Mouse (Mus musculus) heart, adult 8-10 months (tissue): Measurements from ENCODE around the gene Abca9. TPM values are rescaled to one million over a fixed set of nuclear protein-coding genes. Genes with fewer than 3 reads are reported as not detected.

Experiments
- DNase-seq: peaks from one replicate; pipeline ENCODE4 v3.0.0; 2022; ENCODE audit warnings: low spot score
- total RNA-seq, 4 experiments: library from RNA; stranded (reverse); gene quantifications; 2 replicates each; pipeline ENCODE4 v1.2.4; 2022

The Abca9 gene
- total RNA-seq: 10 to 100 TPM in 3 of 4 experiments, 1 to 10 TPM in 1; 8.9 to 11.2 (median 10.6) TPM

- peak; percentile 54 for DNase-seq
Observed at GRCm38 (mm10) chr11:110167459-110168251, at the start of gene Abca9. Gene Abca9 (minus strand): TSS chr11:110168196.

- DNase-seq: no peak
Observed at GRCm38 (mm10) chr11:110217118-110217517, 49.1 kb upstream of the Abca9 start.

DNA sequence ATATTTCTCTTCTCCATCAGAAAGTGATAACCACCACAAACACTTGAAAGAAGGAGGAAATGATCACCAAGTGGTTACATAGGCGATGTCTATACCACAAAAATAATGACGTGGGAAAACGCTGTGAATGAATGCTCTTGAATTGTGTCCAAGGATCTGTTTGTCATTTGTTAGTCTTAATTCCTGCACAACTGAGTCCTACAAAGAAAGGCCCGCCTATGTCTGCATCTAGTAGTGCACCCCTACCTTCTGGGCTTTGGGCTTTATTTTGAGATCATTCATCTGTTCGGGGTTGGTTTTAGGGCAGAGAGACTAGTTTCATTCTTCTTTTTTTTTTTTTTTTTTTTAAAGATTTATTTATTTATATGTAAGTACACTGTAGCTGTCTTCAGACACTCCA, 35.9 kb upstream of the Abca9 start:
- no peak for DNase-seq

DNA sequence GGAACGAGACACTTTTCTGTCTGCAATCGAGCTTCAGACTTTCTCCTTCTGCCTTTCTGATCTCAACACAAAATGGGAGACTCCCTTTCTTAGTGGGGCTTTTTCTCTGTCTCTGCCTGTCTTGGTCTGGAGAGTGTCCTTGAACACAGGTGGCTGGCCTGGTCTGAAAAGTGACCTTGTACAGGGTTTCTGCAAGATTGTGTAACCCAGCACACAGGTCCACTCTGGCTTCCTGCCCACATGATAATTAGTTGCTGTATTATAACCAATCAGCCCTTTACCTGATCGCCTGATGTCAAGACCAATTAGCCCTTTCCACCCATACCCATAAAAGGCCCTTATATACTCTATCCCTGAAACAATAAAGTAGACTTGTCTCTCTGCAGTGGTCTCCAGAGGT, 30.9 kb upstream of the Abca9 start:
- no peak for DNase-seq

DNA sequence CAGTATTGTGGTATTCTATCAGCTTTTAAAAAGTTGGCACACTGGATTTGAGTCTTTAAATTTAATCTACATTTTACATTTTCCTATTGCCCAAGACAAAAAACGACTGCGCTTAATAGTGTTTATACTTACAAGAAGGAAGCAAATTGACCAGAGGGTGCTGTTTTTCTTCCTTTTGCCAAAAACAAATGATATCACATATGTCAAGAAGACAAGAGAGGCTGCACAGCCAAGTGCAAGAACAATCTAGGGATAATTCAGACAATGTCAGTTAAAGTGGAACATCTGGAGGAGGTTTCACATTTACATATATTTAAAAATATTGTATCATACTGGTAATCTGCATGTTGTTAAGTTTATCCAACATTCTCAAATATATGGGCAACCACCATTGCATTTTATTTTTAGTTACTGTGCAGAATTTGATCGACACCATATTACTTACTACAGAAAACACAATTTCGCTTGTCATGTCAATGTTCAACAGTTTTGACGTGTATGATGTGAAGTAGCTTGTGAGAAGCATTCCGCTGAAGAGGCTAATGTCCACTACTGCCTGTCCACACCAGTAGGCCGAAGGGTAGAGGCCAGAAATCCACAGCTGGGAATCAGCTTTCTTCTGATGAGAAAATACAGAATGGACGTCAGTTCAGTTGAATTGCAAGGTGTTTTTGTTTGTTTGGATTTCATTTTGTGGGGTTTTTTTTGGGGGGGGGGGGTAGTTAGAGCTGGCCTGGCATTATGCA, 28.7 kb upstream of the Abca9 start:
- DNase-seq: no peak

- DNase-seq: no peak
Observed at GRCm38 (mm10) chr11:110195310-110195709, 27.3 kb upstream of the Abca9 start.

DNA sequence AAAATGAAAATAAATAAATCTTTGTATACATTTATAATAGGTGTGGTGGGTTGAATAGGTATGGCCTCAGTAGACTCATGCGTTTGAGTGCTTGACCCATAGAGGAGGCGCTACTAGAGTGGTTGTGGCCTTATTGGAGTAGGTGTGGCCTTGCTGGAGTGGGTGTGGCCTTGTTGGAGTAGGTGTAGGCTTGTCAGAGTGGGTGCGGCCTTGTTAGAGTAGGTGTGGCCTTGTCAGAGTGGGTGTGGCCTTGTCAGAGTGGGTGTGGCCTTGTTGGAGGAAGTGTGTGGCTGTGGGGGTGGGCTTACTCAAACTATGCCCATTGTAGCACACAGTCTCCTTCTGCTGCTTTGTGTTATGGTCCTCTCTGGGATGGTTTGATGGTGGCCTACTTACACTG, 3.2 kb upstream of the Abca9 start:
- DNase-seq: no peak

GRCm38 (mm10) chr11:110165822-110166221, 2.2 kb downstream of the Abca9 start:
- peak; percentile 46 for DNase-seq

DNA sequence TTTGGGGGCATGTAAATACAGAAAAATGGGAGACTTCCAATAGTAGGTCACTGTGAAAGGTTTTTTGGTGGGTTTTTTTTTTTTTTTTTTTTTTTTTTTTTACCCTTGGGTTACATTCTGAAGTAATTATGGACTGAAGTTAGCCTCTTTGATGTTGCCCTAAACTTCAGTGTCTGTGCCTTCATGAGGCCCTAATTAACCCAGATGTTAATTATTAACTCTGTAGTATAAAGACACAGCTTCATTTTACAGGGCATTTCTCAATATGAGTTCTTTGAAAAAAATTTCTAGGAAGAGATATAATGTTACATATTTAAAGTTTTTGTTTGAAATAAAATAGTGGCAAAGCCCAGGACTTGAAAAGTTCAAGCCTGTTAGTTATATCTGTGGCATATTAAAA, 2.6 kb downstream of the Abca9 start:
- DNase-seq: no peak

DNA sequence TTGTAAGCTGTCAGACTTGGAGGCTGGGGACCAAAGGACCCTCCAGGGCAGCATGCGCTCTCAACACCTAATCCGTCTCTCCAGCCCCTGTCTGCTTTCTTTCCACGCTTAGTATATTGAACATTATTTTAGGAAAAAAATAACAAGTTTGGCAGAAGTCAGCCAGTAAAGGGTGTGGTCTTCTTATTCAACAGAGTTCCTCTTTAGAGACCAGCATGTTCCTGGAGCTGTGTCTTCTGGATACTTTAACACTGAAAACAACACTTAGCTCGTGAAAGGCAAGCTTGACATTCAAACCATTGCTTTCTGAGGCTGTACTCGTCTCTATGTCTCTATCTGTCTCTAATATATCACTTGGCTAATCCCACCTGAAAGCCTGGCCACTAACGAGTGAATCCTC, 10.9 kb downstream of the Abca9 start:
- DNase-seq: no peak

- no peak for DNase-seq
Observed at GRCm38 (mm10) chr11:110155985-110156384, 12.0 kb downstream of the Abca9 start.

- no peak for DNase-seq
Observed at GRCm38 (mm10) chr11:110147640-110148039, 20.4 kb downstream of the Abca9 start.

GRCm38 (mm10) chr11:110145421-110145820, 22.6 kb downstream of the Abca9 start:
- DNase-seq: no peak

DNA sequence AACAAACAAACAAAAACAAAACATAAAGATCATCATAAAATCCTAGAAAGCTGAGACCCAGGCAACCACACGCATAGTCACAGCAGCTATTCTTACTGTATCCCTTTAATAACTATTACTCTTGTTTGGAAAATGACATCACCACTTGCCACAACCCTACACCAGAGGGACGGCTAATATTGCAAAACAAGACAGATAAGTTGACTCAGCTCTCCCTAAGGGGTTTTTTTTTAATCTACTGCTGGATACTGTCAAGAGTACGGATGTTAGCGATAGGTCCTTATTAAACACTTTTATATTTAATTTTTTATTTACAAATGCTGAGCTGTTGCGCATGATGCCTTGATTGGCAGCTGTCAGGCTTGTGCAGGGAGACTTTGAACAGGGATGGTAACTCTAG, 37.2 kb downstream of the Abca9 start:
- peak; percentile 30 for DNase-seq

- DNase-seq: no peak
Observed at GRCm38 (mm10) chr11:110111137-110111536, 56.9 kb downstream of the Abca9 start.

- no peak for DNase-seq
Observed at GRCm38 (mm10) chr11:110101437-110101836, 66.6 kb downstream of the Abca9 start.

DNA sequence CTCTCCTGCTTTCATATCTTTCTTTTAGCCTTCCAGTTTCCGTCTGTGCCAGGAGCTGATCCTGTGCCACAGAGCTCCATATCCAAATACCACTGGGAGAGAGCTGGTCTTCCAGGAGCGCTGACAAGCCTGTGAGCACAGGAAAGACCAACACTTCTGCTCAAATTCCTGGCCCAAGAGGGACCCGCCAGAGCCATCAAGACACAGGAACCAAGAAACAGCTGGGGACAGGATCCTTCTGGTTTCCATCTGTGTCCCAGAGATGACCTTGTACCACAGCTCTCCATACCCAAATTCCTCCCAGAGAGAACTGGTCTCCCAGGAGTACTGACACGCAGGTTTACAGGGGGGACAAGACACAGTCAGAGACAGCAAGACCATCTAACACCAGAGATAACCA, 69.1 kb downstream of the Abca9 start:
- no peak for DNase-seq

- no peak for DNase-seq
Observed at GRCm38 (mm10) chr11:110097465-110097864, 70.5 kb downstream of the Abca9 start.

GRCm38 (mm10) chr11:110095858-110096257, 72.1 kb downstream of the Abca9 start, which contains the start of gene Abca8a:
Gene Abca8a (minus strand): TSS chr11:110095978.
- DNase-seq: peak; percentile 74

DNA sequence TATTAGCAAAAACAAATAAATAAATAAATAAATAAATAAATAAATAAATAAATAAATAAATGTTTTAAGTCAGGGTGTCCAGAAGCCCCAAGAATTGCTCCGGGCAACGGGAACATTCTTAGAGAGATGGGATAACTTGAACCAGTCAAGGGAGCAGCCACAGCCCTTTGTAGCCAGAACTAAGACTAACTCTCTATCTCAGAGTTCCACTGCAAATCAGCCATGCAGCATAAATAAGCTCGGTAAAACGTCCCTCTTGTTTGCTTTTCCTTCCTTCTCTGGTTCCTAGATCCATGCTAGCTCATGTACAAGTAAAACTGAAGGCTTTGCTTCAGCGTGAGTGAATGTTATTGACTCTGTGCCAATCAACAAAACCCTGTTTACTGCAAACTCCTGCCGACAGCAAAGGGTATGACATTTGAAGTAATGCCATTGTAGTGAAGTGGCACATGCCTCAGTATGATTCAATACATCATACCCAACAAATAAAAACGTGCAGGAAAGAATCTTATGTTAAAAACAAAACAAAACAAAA, 73.1 kb downstream of the Abca9 start:
- no peak for DNase-seq

DNA sequence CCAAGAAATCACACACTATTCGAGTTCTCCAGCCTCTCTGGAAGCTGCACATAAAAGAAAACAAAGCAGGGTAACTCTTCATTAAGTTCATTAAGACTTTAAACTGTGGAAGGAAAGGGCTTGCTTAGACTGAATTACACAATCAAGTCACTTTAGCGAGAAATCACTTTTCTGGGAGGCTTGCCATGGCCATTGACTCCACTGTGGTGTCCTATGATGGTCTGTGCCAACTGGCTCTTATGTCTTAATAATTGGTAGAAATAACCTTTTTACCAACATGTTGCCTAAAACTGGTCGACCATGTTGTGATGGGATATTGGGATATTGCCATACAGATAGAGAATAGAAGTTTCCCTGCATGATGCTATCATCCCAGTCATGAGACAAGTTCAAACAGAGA, 73.8 kb downstream of the Abca9 start:
- peak; percentile 31 for DNase-seq

GRCm38 (mm10) chr11:110091328-110091727, 76.7 kb downstream of the Abca9 start:
- no peak for DNase-seq

- DNase-seq: no peak
Observed at GRCm38 (mm10) chr11:110072158-110072557, 95.8 kb downstream of the Abca9 start.
